Mouse (Mus musculus): ENCODE results near the gene Mrpl23.

DNA sequence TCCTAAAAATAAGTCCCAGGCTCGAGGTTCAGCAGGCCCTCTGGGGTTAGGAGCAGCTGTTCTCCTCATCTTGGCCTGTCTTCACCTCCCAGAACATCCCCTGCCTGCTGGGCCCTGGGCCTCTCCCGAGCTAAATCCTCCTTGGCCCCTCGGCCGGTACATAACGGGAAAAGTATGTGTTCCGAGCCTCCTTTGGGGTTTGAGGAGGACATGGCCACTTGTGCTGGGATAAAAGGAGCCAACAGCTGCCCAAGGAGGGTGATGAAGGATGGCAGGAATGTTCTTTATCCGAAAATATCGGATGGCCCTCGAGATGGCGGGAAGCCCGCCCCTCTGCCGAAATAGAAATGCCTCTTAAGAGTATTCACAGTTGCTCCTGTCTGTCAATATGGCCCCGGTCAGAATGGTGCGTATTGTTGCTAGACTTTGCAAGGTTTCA lies 18.5 kb downstream of the Mrpl23 start:
- no peak for TF ChIP-seq CTCF (IDR thresholded peaks at IDR 0.05; ENCODE audit: low read depth)
- no peak for TF ChIP-seq EP300 (IDR thresholded peaks at IDR 0.05; ENCODE audit: low read depth)

Data from liver, postnatal 0 days (tissue).